Mouse (Mus musculus): ENCODE data around the gene Sez6l.

Gene Sez6l

GRCm38 (mm10) chr5:112496753-112497369 lies 80.1 kb downstream of the Sez6l start:
- DNase-seq, result no peak

- no peak for DNase-seq
These were observed 83.5 kb downstream of the Sez6l start for GRCm38 (mm10) chr5:112493492-112493891.

GRCm38 (mm10) chr5:112491489-112491888 lies 85.5 kb downstream of the Sez6l start:
- no peak for DNase-seq

- DNase-seq, result no peak
These were observed 88.7 kb downstream of the Sez6l start for GRCm38 (mm10) chr5:112488101-112488776.

GRCm38 (mm10) chr5:112487504-112487903 lies 89.5 kb downstream of the Sez6l start:
- no peak for DNase-seq

- DNase-seq, result peak; percentile 19
These were observed 90.6 kb downstream of the Sez6l start for GRCm38 (mm10) chr5:112486415-112486814.

GRCm38 (mm10) chr5:112484924-112485715 lies 91.9 kb downstream of the Sez6l start:
- no peak for DNase-seq

- no peak for DNase-seq
These were observed 94.0 kb downstream of the Sez6l start for GRCm38 (mm10) chr5:112483030-112483429.

- no peak for DNase-seq
These were observed 94.4 kb downstream of the Sez6l start for GRCm38 (mm10) chr5:112482551-112482950.

- no peak for DNase-seq
These were observed 95.0 kb downstream of the Sez6l start for GRCm38 (mm10) chr5:112481946-112482410.

- DNase-seq, result no peak
These were observed 103.5 kb downstream of the Sez6l start for GRCm38 (mm10) chr5:112473453-112473852.

GRCm38 (mm10) chr5:112470144-112470543 lies 106.8 kb downstream of the Sez6l start:
- peak; percentile 37 for DNase-seq

GRCm38 (mm10) chr5:112468986-112469581 lies 107.9 kb downstream of the Sez6l start:
- DNase-seq, result no peak

- no peak for DNase-seq
These were observed 110.7 kb downstream of the Sez6l start for GRCm38 (mm10) chr5:112466331-112466730.

- no peak for DNase-seq
These were observed 117.1 kb downstream of the Sez6l start for GRCm38 (mm10) chr5:112459903-112460302.

GRCm38 (mm10) chr5:112454966-112455555 lies 121.9 kb downstream of the Sez6l start:
- DNase-seq, result no peak

- no peak for DNase-seq
These were observed 123.9 kb downstream of the Sez6l start for GRCm38 (mm10) chr5:112453088-112453487.

- no peak for DNase-seq
These were observed 128.1 kb downstream of the Sez6l start, which contains the start of gene Gm6588 for GRCm38 (mm10) chr5:112448747-112449440. Gene Gm6588 (plus strand): TSS chr5:112449426.

- DNase-seq, result no peak
These were observed 138.4 kb downstream of the Sez6l start for GRCm38 (mm10) chr5:112438535-112438934.

GRCm38 (mm10) chr5:112433004-112433403 lies 144.0 kb downstream of the Sez6l start:
- peak; percentile 78 for DNase-seq

GRCm38 (mm10) chr5:112432033-112432432 lies 145.0 kb downstream of the Sez6l start:
- DNase-seq, result no peak

GRCm38 (mm10) chr5:112431120-112431775 lies 145.7 kb downstream of the Sez6l start:
- no peak for DNase-seq

All from kidney, adult 18-20 months (tissue).